Mouse (Mus musculus): Measurements from ENCODE around the gene Insr.

GRCm38 (mm10) chr8:3277266-3277665 lies 2.2 kb downstream of the Insr start:
- TF ChIP-seq CTCF (IDR thresholded peaks at IDR 0.05; ENCODE audit: low read depth) (no peak), EP300 (optimal IDR thresholded peaks at IDR 0.05) (no peak)
